Mouse (Mus musculus) testis, adult 2 months (tissue): ENCODE data around the gene Coa4.

Experiments used
- CTCF ChIP-seq: fragments of 200-500 bp; IDR thresholded peaks from 2 replicates; pipeline ENCODE4 v1.5.1; 2012; ENCODE audit warnings: low read depth, mild to moderate bottlenecking, inconsistent platforms, low read length, moderate library complexity; ENCODE audit not compliant: control insufficient read depth, insufficient read depth, insufficient replicate concordance
- POLR2A ChIP-seq: fragments of 200-500 bp; IDR thresholded peaks from 2 replicates; pipeline ENCODE4 v1.6.1; 2012; ENCODE audit warnings: low read depth, mild to moderate bottlenecking, inconsistent platforms, low read length, moderate library complexity; ENCODE audit not compliant: control insufficient read depth

DNA sequence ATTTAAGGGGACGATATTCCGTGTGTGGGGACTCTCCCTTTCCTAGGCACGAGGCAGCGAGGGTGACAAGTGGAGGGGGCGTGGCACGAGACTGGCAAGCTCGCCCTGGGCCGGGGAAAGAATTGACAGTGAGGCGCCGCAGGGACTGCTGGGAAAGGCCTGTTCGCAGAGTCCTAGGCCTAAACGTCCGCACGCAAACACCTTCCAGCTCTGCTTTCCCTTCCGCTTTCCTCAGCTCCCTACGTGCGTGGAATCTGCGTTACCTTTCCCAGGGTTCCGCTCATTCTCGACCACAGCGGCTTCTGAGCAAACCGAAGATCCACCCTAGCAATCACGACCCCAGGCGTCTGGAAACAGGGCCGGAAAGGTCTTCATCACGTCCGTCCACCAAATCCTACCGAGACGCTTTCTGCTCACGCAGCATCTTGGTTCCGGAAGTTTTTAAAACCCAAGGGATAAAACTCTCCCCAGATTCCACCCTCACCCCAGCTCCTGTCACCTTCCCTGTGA is 45.9 kb downstream of the Coa4 start:
- TF ChIP-seq POLR2A, result peak; percentile 60
- no peak for TF ChIP-seq CTCF
